Mouse (Mus musculus): ENCODE measurements around the gene Trappc3. TPM values are rescaled to one million over a fixed set of nuclear protein-coding genes. Genes with fewer than 3 reads are reported as not detected.
A peak's percentile ranks its signal among the peaks of the same experiment; 100 is the strongest.

Gene Trappc3
- total RNA-seq, 2 experiments from 2014 or later, result 73.1 to 74.8 TPM

DNA sequence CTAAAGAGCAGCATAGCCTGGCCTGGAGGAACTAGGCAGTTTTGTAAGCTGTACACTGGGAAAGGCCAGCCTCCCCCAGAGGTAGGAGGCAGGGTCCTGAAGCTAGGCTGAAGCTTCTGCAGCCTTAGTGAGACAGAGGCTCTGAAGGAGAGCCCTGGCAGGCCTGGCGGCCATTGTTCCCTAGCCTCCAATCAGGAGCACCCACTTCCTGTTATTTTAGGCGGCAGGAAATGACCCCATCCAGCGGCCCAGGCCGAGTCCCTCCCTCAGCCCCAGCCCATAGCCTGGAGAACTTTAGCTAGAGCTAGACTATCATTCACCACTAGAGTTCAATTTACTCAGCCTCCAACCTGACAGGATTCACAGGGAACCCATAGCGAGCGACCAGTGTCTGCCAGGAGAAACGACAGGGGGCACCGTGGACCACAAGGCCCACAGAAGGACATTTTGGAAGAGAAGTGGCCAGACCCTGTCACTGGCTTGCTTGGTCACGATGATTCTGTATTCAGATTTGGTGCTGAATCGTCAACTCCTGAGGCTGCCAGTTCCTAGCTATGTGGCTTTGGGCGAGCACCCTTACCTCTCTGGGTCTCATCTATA, 10.4 kb upstream of the Trappc3 start:
- peak; percentile 51 for DNase-seq

DNA sequence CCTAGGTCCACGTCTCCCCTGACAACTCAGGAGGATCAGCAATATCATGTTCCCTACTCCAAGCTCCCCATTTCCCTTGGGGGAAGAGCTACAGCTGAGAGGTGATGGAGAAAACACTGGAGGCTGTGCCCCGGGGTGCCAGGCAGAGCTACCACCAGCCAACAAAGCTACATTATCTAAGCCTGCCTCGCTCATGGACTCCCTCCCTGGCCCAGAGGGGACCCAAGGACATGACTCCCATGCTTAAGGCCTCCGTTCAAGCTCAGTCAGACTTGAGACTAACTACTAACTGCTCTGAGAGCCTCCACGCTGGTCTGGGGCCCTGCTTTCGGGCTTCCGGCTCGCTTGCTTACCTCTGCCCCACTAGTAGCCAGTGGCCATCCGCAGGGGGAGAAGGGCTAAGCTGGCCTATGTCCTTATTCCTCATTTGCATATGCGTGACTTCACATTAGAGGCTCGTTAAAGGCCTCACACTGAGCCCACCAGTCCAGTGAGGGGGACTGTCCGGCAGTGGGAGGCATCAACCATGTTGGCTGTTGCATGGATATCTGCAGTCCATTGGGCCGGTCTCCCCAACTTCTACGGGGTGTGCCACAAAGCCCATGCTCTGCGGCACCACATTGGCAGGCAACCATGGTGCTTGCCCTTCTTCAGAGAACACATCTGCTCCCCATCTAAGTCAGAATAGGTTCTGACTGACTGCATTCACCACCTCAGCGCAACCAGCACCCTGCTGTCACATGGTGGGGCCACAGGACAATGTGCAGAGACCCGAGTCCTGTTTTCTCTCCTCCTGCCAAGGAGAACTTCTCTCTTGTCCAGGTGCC, 9.5 kb upstream of the Trappc3 start:
- no peak for DNase-seq

DNA sequence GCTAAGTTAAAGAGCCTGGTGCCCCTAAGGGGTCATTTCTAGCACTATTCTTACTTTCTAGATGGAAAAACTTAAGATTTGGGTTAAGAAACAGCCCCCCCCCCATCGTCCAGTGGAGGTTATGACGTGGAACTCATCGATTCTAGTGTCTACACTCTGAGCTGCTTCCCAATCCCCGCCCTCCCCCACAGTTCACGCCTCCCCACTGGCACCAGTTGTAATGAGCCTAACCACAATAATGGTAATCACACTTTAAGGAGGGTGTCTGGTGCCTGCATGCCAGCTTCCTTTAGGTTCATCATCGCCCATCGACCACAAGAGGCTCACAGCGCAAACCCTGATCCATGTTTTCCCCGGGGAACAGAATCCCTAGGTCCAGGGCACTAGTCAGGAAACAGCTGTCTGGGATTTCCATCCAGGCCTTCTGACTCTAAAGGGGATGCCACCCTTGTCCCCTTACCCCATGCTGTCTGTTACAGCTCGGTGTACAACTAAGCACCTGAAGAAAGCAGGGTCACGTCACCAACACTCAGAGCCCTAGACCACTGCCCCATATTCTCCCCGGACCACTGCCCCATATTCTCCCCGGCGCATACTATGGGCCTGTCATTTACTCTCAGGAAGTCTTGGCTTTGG, 8.4 kb upstream of the Trappc3 start:
- no peak for DNase-seq

DNA sequence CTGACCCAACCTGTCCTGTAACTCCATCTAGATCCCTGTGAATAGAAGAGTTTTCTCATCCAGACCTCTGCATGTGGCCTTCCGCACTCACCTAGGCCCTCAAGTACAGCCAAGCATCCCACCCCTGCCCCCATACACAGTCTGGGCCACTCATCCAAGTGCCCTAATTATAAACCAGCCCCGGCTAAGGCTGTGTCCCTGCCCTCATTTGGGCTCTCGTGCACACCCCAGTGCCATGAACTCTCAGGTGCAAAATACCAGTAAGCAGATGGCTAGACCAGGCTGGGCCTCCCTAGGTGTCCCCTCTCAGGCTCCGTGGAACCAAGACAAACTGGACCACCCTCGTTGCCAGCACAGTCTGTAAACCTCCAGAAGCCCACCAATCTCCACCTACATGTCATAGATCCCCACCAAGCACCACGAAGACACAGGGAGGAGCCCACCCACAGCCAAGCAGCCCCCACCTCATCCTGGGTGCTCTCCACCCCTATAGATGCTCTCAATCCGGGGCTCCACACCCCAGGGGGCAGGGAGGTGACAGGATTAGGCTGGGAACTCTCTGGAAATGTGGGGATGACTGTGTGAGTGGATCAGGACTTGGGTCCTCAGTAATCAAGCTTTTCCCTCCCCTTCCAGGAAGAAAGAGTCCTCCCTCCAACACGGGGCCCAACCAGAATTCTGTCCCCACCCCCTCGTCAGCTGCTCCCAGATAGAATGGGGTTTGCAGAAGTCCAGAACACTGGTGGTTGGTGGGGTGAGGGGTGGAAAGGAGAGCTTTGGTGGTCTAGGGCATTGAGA, 7.6 kb upstream of the Trappc3 start:
- DNase-seq, result peak; percentile 53

DNA sequence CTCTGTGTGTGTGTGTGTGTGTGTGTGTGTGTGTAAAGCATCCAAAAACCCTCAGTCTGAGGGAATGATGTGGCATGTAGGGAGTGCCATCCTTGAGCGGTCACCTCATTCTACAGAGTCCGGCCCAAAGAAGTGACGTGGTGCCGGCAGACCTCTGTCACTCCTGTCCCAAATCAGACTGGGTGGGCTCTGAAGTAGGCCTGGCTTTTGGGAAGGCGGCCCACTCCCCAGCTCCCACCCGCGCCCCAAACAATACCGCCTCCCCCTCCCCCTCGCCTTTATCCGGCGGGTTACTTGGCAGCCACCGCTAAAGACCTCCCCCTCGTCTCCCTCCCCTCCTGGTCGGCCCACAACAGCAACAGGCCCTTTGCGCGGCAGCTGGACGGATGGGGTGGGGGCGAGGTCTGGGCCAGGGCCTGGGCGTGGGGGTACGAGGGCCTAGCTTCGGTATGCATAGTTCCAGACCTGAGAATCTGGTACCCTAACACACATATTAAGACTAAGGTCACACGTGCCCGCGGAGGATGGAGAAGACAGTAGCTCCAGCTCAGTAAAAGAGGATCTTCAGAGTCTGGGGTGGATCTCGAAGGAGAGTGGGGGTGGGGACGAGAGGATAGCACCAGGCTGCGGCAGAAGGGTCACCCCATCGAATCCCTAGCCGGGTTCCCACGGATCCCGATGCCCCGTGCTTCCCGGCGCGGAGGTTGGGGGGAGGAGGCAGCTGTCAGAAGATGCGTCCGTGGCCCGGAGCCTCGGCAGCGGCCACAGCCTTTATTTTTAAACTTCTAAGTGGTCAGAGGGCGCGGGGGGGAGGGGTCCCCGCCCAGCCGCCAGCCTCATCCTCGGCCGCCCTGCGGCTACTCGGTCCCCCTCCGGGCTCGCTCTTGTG, 6.8 kb upstream of the Trappc3 start:
- peak; percentile 50 for DNase-seq

DNA sequence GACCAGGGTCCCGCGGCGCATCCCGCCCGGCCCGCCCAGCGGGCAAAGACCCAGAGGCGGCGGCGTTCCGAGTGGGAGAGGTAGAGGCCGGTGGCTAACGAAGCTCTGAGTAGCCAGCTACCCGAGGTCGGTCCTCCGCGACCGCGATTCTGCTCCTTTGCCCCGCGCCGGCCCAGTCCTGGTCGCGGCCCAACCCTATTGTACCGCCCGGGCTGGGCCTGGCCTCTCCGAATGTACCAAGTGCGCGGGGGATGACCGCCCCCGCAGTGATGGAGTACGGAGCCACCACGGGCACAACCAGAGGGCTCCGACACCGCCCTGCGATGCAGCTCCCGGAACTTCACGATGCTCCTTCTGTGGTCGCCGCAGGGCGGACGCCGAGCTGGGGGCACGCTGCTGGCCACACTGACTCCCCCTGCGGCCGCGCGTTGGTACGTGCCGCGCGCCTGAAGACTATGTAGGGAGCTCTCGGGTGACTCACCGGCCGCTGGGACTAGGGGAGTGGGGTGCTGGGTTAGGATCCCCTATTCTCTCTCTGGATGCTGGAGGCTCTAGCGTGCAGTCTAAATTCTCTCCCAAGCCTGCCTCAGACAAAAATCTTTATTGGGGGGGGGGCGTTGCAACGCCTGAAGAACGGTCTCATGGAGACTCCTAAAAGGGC, 5.9 kb upstream of the Trappc3 start, which contains the start of gene Map7d1:
Gene Map7d1 (minus strand): TSS at position 213 of the 661 bp plus-strand sequence.
- DNase-seq, result peak; percentile 94

DNA sequence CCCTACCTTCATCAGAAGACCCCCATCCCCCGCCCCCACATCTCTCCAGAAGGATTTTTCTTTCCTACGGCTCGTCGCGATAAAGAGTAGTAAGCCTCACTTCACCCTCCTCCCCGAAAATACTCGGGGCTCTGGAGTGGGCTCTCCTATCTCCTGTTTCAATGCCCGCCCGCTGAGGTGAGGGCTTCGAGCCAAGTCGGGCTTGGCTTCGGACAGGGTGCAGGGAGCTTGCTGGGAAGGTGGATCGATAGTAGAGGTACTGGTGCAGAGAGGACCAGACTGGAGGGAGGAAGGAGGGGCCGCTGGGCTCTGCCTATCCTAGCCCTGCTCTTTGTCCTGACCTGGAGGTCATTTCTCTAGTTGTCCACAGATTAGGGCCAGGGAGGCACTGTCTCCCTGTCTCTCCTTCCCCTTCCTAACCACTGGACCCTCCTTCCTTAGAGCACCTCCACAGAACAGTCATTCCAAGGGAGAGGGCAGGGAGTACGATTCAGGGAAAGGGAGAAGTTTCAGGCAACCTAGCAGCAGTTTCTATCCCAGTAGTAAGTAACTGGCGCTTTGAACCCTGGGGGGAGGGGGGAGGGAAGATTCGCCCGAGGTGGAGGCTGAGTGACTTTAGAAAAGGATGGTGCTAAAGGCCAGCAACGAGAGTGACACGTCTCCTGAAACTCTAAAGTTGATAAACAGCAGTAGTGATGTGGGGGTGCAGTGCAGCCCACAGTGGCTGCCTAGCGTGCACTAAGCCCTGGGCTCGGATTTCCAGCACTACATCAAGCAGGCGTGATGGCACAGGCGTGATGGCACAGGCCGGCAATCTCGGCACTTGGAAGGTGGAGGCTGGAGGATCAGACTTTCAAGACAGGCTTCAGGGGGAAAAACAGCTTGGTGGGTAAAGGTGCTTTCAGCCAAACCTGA, 4.9 kb upstream of the Trappc3 start:
- peak; percentile 65 for DNase-seq

DNA sequence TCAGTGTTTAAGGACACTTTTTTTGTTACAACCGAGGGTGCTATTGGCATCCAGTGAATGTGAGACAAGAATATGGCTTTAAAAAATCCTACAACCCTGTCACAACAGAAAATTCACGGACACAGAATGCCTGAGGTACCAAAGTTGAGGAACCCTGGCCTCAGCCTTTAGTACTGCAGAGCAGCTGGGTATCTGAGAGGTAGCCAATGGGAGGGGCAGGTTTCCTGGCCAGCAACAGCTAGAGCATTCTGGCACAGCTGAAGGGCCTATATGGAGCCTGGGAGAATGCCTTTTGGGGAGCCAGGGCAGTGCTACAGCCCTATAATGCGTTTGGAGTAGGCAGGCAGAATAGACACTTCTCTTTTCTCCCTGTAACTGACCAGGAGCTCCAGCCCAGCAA, 3.1 kb upstream of the Trappc3 start:
- DNase-seq, result peak; percentile 40

DNA sequence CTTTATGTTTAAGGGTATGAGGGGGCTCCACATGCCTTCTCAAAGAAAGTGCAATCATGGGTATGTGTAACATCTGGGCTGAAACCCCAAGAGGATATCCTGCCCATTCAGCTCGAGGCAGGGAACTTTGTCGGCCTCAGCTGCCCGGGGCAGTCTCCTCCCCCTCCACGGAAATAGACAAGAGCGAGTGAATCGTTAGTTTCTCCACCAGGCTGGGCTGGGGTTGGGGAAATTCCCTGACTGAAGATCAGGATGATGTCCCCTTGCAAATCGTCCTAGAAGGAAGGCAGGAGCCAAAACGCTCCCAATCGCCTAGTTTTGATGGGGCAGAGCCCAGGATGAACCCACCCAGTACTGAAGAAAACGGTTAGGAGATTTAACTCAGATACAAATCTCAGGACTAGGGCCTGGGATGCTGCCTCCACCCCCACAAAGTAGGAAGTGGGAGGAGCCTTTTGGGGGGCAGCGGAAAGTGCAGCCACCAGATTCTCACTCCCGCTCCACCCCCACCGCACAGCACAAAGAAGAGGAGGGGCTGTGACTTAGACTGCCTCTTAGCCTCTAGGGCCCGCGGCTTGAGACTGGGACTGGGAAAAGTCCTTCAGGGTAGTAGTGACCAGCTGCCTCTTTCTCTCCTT, 2.5 kb upstream of the Trappc3 start:
- peak; percentile 80 for DNase-seq

DNA sequence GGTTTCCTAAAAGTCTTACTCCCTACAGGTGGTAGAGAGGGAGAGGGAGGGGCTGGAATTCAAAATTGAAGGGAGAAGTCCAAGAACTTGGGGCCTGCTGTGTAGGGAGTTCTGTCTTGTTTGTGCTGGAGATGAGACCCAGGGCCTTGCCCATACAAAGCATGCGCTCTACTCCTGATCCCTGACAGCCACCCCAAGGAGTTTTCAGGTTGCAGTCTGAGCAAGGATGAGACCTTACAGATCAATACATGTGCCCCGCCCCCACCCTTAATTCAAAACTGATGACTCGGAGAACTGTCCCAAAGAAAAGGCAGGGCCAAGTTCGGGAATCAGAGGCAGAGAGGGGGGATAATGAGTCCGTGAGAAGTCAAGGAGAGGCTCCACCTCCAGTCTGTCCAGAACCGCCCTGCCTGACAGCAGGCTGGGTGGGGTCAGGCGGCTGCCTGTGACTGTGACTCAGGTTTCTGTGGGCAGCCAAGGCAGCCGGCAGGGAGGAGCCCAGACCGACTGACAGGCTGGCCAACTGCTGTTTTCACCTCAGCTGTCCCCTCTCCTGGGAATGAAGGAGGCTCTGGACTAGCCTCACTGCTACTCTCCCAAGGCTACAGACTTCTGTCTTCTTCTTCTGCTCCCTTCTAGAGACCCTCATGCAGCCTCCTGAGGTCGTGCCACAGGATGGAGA, 1.5 kb upstream of the Trappc3 start:
- DNase-seq, result peak; percentile 89

DNA sequence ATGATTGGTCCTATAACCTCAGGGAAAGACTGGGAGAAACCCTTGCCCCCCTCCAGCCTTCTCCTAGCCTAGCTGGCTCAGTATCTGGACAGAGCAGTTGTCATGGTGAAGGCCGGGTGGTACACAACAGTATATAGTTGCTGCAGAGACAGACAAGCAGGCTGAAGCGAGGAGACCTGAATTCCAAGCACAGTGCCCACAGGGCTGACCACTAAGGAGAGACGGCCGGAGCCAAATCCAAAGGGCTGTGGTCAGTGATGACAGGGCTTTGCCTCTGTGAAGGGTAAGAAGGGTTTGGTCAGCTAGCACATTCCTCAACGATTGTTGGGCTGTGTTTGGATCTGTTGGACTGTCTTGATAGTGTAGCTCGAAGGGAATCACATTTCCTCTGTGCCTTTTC, 859 bp upstream of the Trappc3 start:
- no peak for DNase-seq

DNA sequence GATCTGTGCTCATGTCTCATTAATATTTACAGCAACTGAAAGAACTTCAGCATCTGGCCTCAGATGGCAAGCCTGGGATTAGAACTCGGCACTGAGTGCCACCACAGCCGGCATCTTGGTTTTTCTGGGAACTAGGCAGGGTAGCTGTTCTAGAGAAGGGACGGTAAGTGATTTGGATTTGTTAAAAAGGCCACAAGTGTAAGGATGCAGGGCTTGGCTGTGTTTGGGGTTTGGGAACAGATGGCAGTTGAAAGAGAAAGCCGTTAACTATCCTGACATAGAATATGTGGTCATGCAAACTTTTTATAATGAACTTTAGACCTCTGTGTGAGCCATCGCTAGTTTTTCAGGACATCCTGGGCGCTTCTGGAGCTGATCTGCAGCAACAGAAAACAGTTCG, 450 bp upstream of the Trappc3 start:
- no peak for DNase-seq

DNA sequence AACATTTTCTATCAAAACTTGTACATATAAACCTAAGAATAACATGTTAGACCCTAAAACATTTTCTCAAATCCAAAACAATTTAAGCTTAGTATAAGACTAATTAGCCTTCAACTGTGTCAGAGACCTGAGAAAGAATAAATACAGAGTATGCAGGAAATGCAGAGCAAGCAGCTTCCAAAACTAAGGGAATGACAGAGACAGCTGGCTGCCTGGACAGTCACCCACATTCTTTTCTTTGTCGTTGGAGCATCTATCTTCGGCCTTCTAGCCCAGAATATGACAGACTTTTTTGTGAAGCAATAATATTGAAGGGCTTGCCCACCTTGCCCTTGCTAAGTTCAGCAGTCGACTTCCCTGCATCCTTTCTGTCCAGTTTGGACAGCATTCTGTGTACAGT, 7.2 kb downstream of the Trappc3 start:
- DNase-seq, result no peak

DNA sequence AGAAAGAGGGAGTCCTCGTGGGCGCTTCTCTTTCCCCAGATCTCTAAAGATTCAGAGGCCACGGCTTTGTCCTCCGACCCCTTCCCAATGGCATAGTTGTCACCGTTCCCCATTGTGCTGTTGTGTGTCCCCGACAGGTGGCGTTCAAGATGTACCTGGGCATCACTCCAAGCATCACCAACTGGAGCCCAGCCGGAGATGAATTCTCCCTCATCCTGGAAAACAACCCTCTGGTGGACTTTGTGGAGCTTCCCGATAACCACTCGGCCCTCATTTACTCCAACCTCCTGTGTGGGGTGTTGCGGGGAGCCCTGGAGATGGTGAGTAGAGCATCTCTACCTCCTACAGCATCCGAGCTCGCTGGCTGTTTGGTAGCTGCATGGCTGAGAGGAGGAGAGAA, 11.6 kb downstream of the Trappc3 start:
- no peak for DNase-seq

DNA sequence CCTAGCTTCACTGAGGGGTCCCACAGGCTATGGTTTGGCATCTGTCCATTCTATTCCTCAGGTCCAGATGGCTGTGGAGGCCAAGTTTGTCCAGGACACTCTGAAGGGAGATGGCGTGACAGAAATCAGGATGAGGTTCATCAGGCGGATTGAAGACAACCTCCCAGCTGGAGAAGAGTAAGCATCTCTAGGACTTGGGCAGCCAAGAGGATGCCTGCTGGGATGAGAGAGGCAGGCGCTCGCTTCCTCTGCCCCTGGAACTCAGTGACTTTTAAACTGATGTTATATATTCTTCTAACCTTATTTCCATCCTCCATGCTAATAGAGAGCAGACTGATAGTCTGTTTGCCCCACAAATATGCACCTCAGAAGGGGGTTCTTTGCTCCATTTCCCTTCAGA, 13.0 kb downstream of the Trappc3 start:
- no peak for DNase-seq

DNA sequence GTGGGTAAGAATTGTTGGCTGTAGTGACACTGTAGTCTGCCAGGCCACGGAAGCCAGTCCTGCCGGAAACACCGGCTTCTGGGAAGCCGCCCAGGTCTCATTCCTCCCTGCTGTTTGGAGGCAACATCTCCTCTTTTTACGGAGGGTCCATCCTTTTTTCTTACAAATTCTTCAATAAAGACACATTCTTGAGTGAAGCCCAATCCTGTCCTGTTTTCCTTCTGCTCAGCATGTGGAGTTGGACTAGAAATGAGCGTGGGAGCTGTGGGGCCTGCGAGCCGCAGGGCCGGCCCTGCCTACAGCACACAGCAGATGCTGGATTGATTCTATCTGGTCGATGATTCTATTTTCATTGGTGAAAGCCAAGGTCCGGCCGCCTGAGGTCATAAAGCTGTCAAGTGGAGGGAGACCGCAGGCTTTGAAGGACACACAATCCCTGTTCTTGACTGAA, 13.6 kb downstream of the Trappc3 start:
- peak; percentile 44 for DNase-seq

DNA sequence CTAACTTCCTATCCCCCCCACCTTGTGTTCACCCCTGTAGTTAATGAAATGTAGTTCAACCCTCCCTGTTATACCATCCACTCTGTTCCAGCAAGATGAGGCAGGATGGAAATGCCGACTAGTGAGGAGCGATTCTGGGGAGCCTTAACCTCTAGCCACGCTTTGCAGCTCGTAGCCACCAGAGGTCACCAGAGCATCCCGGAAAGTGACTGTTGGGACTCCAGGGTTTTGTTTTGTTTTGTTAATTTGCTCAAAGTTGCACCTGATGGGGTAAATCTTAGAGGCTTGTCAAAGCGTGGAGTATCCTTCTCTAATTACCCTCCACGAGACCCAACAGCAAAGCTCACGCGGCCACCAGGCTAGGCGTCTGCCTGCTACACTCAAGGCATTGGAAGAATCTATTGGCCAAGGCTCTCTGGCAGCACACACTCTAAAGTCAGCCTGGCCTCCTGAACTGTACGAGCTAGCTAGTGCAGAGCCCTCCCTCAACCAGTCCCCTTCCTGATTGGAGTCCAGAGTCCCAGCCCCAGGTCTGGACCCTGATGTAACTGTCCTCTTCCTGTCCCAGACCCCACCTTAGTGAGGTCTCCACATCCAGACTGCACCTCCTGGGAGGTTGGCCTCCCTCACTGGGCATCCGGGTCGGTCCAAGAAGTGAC, 15.9 kb downstream of the Trappc3 start:
- peak; percentile 69 for DNase-seq

DNA sequence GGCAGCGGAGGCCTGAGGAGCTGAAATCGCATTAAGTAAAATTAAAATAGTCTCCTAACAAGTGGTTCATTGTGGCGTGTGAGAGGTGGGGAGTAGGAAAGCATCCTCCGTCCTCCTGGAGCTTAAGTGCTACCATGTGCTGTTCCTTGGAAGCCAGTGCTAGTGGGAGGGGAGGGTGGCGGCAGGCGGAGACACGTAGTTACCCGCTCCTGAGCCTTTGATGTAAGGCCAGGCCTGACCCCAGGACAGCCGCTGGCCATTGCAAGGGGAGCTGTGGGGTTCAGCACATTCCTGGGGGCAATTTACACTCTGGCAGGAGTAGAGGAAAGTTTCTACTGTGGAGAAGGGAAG, 16.4 kb downstream of the Trappc3 start:
- no peak for DNase-seq

All from adrenal gland, postnatal 10 days (tissue).